Mouse (Mus musculus) heart, postnatal 4 days (tissue): ENCODE results near the gene Mogat2. TPM values are rescaled to one million over a fixed set of nuclear protein-coding genes. Genes with fewer than 3 reads are reported as not detected.

ENCODE experiments used
- total RNA-seq, 2 experiments: library from RNA; stranded (reverse); gene quantifications; 2 replicates each; pipeline ENCODE4 v1.2.3; 2021

The Mogat2 gene
- total RNA-seq, 2 experiments from 2014 or later, result not detected

Other genes with a start within 250 kb of the Mogat2 start
- 10 to 100 TPM; 33.2 to 34.5 TPM for gene Uvrag, start 97.5 kb downstream of the Mogat2 start, total RNA-seq
- 10 to 100 TPM; 69.7 to 78.2 TPM for gene Dgat2, start 55.9 kb downstream of the Mogat2 start, total RNA-seq
- 1 to 10 TPM; 4.6 to 4.8 TPM for gene Map6, start 28.8 kb upstream of the Mogat2 start, total RNA-seq
- 100 to 1,000 TPM; 557 to 601 TPM for gene Serpinh1, start 114.6 kb upstream of the Mogat2 start, total RNA-seq
- 10 to 100 TPM; 40.7 to 42.6 TPM for gene Gdpd5, start 142.8 kb upstream of the Mogat2 start, total RNA-seq
- 1 to 10 TPM; 1.3 to 1.4 TPM for gene Klhl35, start 227.4 kb upstream of the Mogat2 start, total RNA-seq
- gene Rps3, start 245.1 kb upstream of the Mogat2 start, total RNA-seq, result 100 to 1,000 TPM; 440 to 487 TPM